Mouse (Mus musculus): ENCODE measurements around the gene Rwdd1.
"Not testable (repeated sequence)": the region's sequence is repeated elsewhere in the genome, so short reads cannot be mapped to it uniquely, and the experiment has no call there.

- TF ChIP-seq CTCF (IDR thresholded peaks at IDR 0.05; ENCODE audit: borderline replicate concordance, insufficient read depth, low read depth, low read length); POLR2A (IDR thresholded peaks at IDR 0.05; ENCODE audit: borderline replicate concordance, insufficient read depth, low read length): not testable (repeated sequence)
Measured at GRCm38 (mm10) chr10:33996686-33997085, 22.7 kb downstream of the Rwdd1 start.

Measured in cerebellum, adult 2 months (tissue).